Mouse (Mus musculus) midbrain, embryonic 16.5 days (tissue): ENCODE data around the gene Sh3bp2. TPM values are rescaled to one million over a fixed set of nuclear protein-coding genes. Genes with fewer than 3 reads are reported as not detected.

Experiments used
- ATAC-seq: fragments of 200-750 bp; cut with Nextera tagmentation; 2 replicates; pipeline ENCODE4 v1.8.0; 2017; ENCODE audit warnings: moderate TSS enrichment
- H3K27ac ChIP-seq: fragments of 300-500 bp; sonication (generic); 2 replicates; pipeline ENCODE4 v1.5.1; 2014; ENCODE audit warnings: mild to moderate bottlenecking, low read length, mixed read lengths
- H3K27me3 ChIP-seq: fragments of 300-500 bp; sonication (generic); 2 replicates; pipeline ENCODE4 v1.6.1; 2014; ENCODE audit warnings: low read depth, low read length, mixed read lengths; ENCODE audit not compliant: control insufficient read depth, insufficient read depth
- H3K36me3 ChIP-seq: fragments of 300-500 bp; sonication (generic); 2 replicates; pipeline ENCODE4 v1.6.1; 2014; ENCODE audit warnings: mild to moderate bottlenecking, low read length, moderate library complexity, mixed read lengths; ENCODE audit not compliant: control insufficient read depth, insufficient read depth
- H3K4me1 ChIP-seq: fragments of 300-500 bp; sonication (generic); 2 replicates; pipeline ENCODE4 v1.6.1; 2014; ENCODE audit warnings: mild to moderate bottlenecking, low read length, mixed read lengths; ENCODE audit not compliant: control insufficient read depth, insufficient read depth
- H3K4me2 ChIP-seq: fragments of 300-500 bp; sonication (generic); 2 replicates; pipeline ENCODE4 v1.6.1; 2014; ENCODE audit warnings: mild to moderate bottlenecking, low read length, mixed read lengths
- H3K4me3 ChIP-seq: fragments of 300-500 bp; sonication (generic); 2 replicates; pipeline ENCODE4 v1.5.1; 2014; ENCODE audit warnings: low read depth, mild to moderate bottlenecking, low read length, moderate library complexity, mixed read lengths
- H3K9ac ChIP-seq: fragments of 300-500 bp; sonication (generic); 2 replicates; pipeline ENCODE4 v1.6.1; 2014; ENCODE audit warnings: low read depth, low read length, mixed read lengths
- H3K9me3 ChIP-seq: fragments of 300-500 bp; sonication (generic); replicated peaks from 2 replicates; pipeline ENCODE4 v1.6.1; 2014; ENCODE audit warnings: mild to moderate bottlenecking, low read length, mixed read lengths; ENCODE audit not compliant: control insufficient read depth, poor library complexity, severe bottlenecking
- whole genome bisulfite sequencing: fragments of 180-500 bp; shearing (Covaris S2); extraction: QIAGEN DNeasy Blood & Tissue Kit; methylation state at CpG from one replicate; pipeline ENCODE4 v1.1.7; 2014; 5-methylcytosine and 5-hydroxymethylcytosine counted together
- polyA plus RNA-seq: library from polyadenylated mRNA; unstranded; fragments of >200 nt; fragmentation: Nextera tagmentation; extraction: Ambion mirVana; gene quantifications from 2 replicates; pipeline ENCODE4 v1.2.1, GENCODE M21; 2015

Gene Sh3bp2
- polyA plus RNA-seq, 1 experiment from 2014 or later: 21.8 TPM

- H3K27ac ChIP-seq: no peak overlapping the region
- no peaks in the 10 kb centered on the region for H3K27me3 ChIP-seq
- 76% methylated on average over 11 of the region's 11 CpGs for WGBS
- H3K9me3 ChIP-seq: no peaks in the 10 kb centered on the region
- no peaks in the 10 kb centered on the region for H3K36me3 ChIP-seq
- H3K4me1 ChIP-seq: no peaks in the 10 kb centered on the region
- ATAC-seq: no peak
- H3K9ac ChIP-seq: no peak overlapping the region
- no peak overlapping the region for H3K4me2 ChIP-seq
- no peak overlapping the region for H3K4me3 ChIP-seq
These were observed 5.0 kb upstream of the Sh3bp2 start for GRCm38 (mm10) chr5:34520458-34521209.

GRCm38 (mm10) chr5:34521337-34521736 lies 4.3 kb upstream of the Sh3bp2 start:
- WGBS: 91% methylated on average over 3 of the region's 3 CpGs
- Histone ChIP-seq H3K4me1 (no peaks in the 10 kb centered on the region), H3K4me2 (no peak overlapping the region), H3K9ac (no peak overlapping the region), H3K36me3 (no peaks in the 10 kb centered on the region), H3K27me3 (no peaks in the 10 kb centered on the region), H3K9me3 (no peaks in the 10 kb centered on the region), H3K27ac (no peak overlapping the region), H3K4me3 (no peak overlapping the region)
- ATAC-seq: no peak

- Histone ChIP-seq H3K4me1 (no peaks in the 10 kb centered on the region), H3K4me2 (no peak overlapping the region), H3K27me3 (no peaks in the 10 kb centered on the region), H3K9me3 (no peaks in the 10 kb centered on the region), H3K9ac (no peak overlapping the region), H3K4me3 (no peak overlapping the region), H3K36me3 (no peaks in the 10 kb centered on the region), H3K27ac (no peak overlapping the region)
- ATAC-seq: no peak
- WGBS: 65% methylated on average over 4 of the region's 4 CpGs
These were observed 1.6 kb upstream of the Sh3bp2 start for GRCm38 (mm10) chr5:34523958-34524485.

GRCm38 (mm10) chr5:34524511-34524910 lies 1.1 kb upstream of the Sh3bp2 start:
- no peak for ATAC-seq
- H3K9ac ChIP-seq: no peak overlapping the region
- H3K36me3 ChIP-seq: no peaks in the 10 kb centered on the region
- no peak overlapping the region for H3K27ac ChIP-seq
- no peaks in the 10 kb centered on the region for H3K27me3 ChIP-seq
- no peaks in the 10 kb centered on the region for H3K4me1 ChIP-seq
- H3K4me3 ChIP-seq: no peak overlapping the region
- no peaks in the 10 kb centered on the region for H3K9me3 ChIP-seq
- no peak overlapping the region for H3K4me2 ChIP-seq

- peak overlapping the region; percentile 87; the same call in 1 of the 2 replicates for H3K4me2 ChIP-seq
- no peak for ATAC-seq
- H3K4me3 ChIP-seq: no peak overlapping the region
- H3K9ac ChIP-seq: no peak overlapping the region
- WGBS: 31% methylated on average over 5 of the region's 5 CpGs
- no peak overlapping the region for H3K27ac ChIP-seq
- no peaks in the 10 kb centered on the region for H3K27me3 ChIP-seq
- H3K9me3 ChIP-seq: no peaks in the 10 kb centered on the region
- H3K4me1 ChIP-seq: no peaks in the 10 kb centered on the region
- H3K36me3 ChIP-seq: no peaks in the 10 kb centered on the region
These were observed 788 bp downstream of the Sh3bp2 start for GRCm38 (mm10) chr5:34526477-34526775.

- Histone ChIP-seq H3K4me2 (no peak overlapping the region), H3K27me3 (no peaks in the 10 kb centered on the region), H3K9me3 (no peaks in the 10 kb centered on the region), H3K36me3 (no peaks in the 10 kb centered on the region), H3K27ac (no peak overlapping the region), H3K4me3 (no peak overlapping the region), H3K9ac (no peak overlapping the region), H3K4me1 (no peaks in the 10 kb centered on the region)
- ATAC-seq: no peak
- WGBS: 90% methylated on average over 2 of the region's 2 CpGs
These were observed 1.7 kb downstream of the Sh3bp2 start for GRCm38 (mm10) chr5:34527352-34527751.

GRCm38 (mm10) chr5:34528724-34529123 lies 3.1 kb downstream of the Sh3bp2 start:
- no peak overlapping the region for H3K27ac ChIP-seq
- WGBS: 85% methylated on average over 5 of the region's 5 CpGs
- no peak overlapping the region for H3K4me2 ChIP-seq
- no peak overlapping the region for H3K9ac ChIP-seq
- H3K4me3 ChIP-seq: no peak overlapping the region
- no peaks in the 10 kb centered on the region for H3K9me3 ChIP-seq
- no peaks in the 10 kb centered on the region for H3K36me3 ChIP-seq
- H3K27me3 ChIP-seq: no peaks in the 10 kb centered on the region
- no peak for ATAC-seq
- no peaks in the 10 kb centered on the region for H3K4me1 ChIP-seq

GRCm38 (mm10) chr5:34530116-34530515 lies 4.5 kb downstream of the Sh3bp2 start:
- H3K9me3 ChIP-seq: no peaks in the 10 kb centered on the region
- H3K27ac ChIP-seq: no peak overlapping the region
- no peaks in the 10 kb centered on the region for H3K36me3 ChIP-seq
- no peak overlapping the region for H3K9ac ChIP-seq
- WGBS: 83% methylated on average over 5 of the region's 5 CpGs
- H3K4me2 ChIP-seq: no peak overlapping the region
- no peak for ATAC-seq
- H3K4me3 ChIP-seq: no peak overlapping the region
- no peaks in the 10 kb centered on the region for H3K4me1 ChIP-seq
- H3K27me3 ChIP-seq: no peaks in the 10 kb centered on the region

GRCm38 (mm10) chr5:34530687-34531086 lies 5.0 kb downstream of the Sh3bp2 start:
- H3K4me3 ChIP-seq: no peak overlapping the region
- 52% methylated on average over 4 of the region's 4 CpGs for WGBS
- no peak overlapping the region for H3K4me2 ChIP-seq
- no peak for ATAC-seq
- H3K9me3 ChIP-seq: no peaks in the 10 kb centered on the region
- no peak overlapping the region for H3K27ac ChIP-seq
- no peak overlapping the region for H3K9ac ChIP-seq
- no peaks in the 10 kb centered on the region for H3K36me3 ChIP-seq
- H3K4me1 ChIP-seq: no peaks in the 10 kb centered on the region
- no peaks in the 10 kb centered on the region for H3K27me3 ChIP-seq
